Mouse (Mus musculus) liver, embryonic 16.5 days (tissue): Measurements from ENCODE around the gene Gm10720. TPM values are rescaled to one million over a fixed set of nuclear protein-coding genes. Genes with fewer than 3 reads are reported as not detected.
"Not testable (repeated sequence)": the region's sequence is repeated elsewhere in the genome, so short reads cannot be mapped to it uniquely, and the experiment has no call there.

Source experiments
- ATAC-seq: fragments of 200-750 bp; cut with Nextera tagmentation; 2 replicates; pipeline ENCODE4 v1.8.0; 2017; ENCODE audit warnings: low read depth, mild to moderate bottlenecking, moderate number of reproducible peaks, moderate library complexity
- H3K27ac ChIP-seq: fragments of 300-500 bp; sonication (generic); 2 replicates; pipeline ENCODE4 v1.5.1; 2014; ENCODE audit warnings: mild to moderate bottlenecking, low read length
- H3K27me3 ChIP-seq: fragments of 300-500 bp; sonication (generic); 2 replicates; pipeline ENCODE4 v1.6.1; 2014; ENCODE audit warnings: low read depth, low read length, mixed read lengths; ENCODE audit not compliant: control insufficient read depth, insufficient read depth
- H3K36me3 ChIP-seq: fragments of 300-500 bp; sonication (generic); 2 replicates; pipeline ENCODE4 v1.6.1; 2014; ENCODE audit warnings: mild to moderate bottlenecking; ENCODE audit not compliant: control insufficient read depth, insufficient read depth
- H3K4me1 ChIP-seq: fragments of 300-500 bp; sonication (generic); 2 replicates; pipeline ENCODE4 v1.6.1; 2014; ENCODE audit warnings: low read depth, low read length, mixed read lengths; ENCODE audit not compliant: control insufficient read depth
- H3K4me2 ChIP-seq: fragments of 300-500 bp; sonication (generic); 2 replicates; pipeline ENCODE4 v1.6.1; 2014; ENCODE audit warnings: low read depth, low read length, mixed read lengths
- H3K4me3 ChIP-seq: fragments of 300-500 bp; sonication (generic); 2 replicates; pipeline ENCODE4 v1.5.1; 2014; ENCODE audit warnings: low read depth, mild to moderate bottlenecking, low read length
- H3K9ac ChIP-seq: fragments of 300-500 bp; sonication (generic); 2 replicates; pipeline ENCODE4 v1.6.1; 2014; ENCODE audit warnings: low read depth, low read length
- H3K9me3 ChIP-seq: fragments of 300-500 bp; sonication (generic); replicated peaks from 2 replicates; pipeline ENCODE4 v1.6.1; 2016; ENCODE audit warnings: low read length; ENCODE audit not compliant: control insufficient read depth
- WGBS: fragments of 180-500 bp; shearing (Covaris S2); extraction: QIAGEN DNeasy Blood & Tissue Kit; methylation state at CpG from one replicate; pipeline ENCODE4 v1.1.7; 2014; ENCODE audit not compliant: insufficient replicate concordance; 5-methylcytosine and 5-hydroxymethylcytosine counted together
- microRNA-seq: library from miRNA; unstranded; fragments of <30 nt; microRNA quantifications from one replicate; pipeline ENCODE4, GENCODE M21; 2016
- polyA plus RNA-seq: library from polyadenylated mRNA; unstranded; fragments of >200 nt; fragmentation: Nextera tagmentation; extraction: Ambion mirVana; gene quantifications from 2 replicates; pipeline ENCODE4 v1.2.1, GENCODE M21; 2015

The Gm10720 gene
- polyA plus RNA-seq, 1 experiment from 2014 or later, result not detected

GRCm38 (mm10) chr9:3036577-3036976, 21.1 kb downstream of the Gm10720 start, which contains the start of gene Gm10715:
Gm10715 (plus strand) TSS chr9:3036877.
- not testable (repeated sequence) for H3K36me3 ChIP-seq, H3K9me3 ChIP-seq, H3K4me2 ChIP-seq, H3K4me1 ChIP-seq, H3K27me3 ChIP-seq, H3K27ac ChIP-seq, H3K4me3 ChIP-seq, H3K9ac ChIP-seq, ATAC-seq
- WGBS, result 60% methylated on average over 6 of the region's 8 CpGs

GRCm38 (mm10) chr9:3038161-3038560, 22.7 kb downstream of the Gm10720 start:
- H3K9me3 ChIP-seq, H3K4me1 ChIP-seq, H3K4me2 ChIP-seq, H3K36me3 ChIP-seq, H3K27me3 ChIP-seq, H3K27ac ChIP-seq, H3K9ac ChIP-seq, H3K4me3 ChIP-seq, ATAC-seq: not testable (repeated sequence)
- 47% methylated on average over 4 of the region's 4 CpGs for WGBS

Small RNA genes within 50 kb of the gene (microRNA-seq; reads per million reads assigned to microRNA genes)
- gene Mir101c, result not detected

Other genes with a start within 250 kb of the Gm10720 start
- not detected in 2 replicates for gene Gm10722, start 14.7 kb upstream of the Gm10720 start, polyA plus RNA-seq
- gene Gm11168, start 12.3 kb upstream of the Gm10720 start, polyA plus RNA-seq, result not detected in 2 replicates
- not detected in 2 replicates for gene Gm10721, start 2.5 kb upstream of the Gm10720 start, polyA plus RNA-seq
- not detected in 2 replicates for gene Gm10719, start 1.8 kb downstream of the Gm10720 start, polyA plus RNA-seq
- not detected in 2 replicates for gene Gm10718, start 7.9 kb downstream of the Gm10720 start, polyA plus RNA-seq
- gene Gm10717, start 9.8 kb downstream of the Gm10720 start, polyA plus RNA-seq, result not detected in 2 replicates
- gene Gm17535, start 18.9 kb downstream of the Gm10720 start, polyA plus RNA-seq, result not detected in 2 replicates
- not detected in 2 replicates for gene Gm10715, start 21.2 kb downstream of the Gm10720 start, polyA plus RNA-seq